Mouse (Mus musculus) Muller cell, postnatal 12 days (primary cell): ENCODE data around the gene Cep126.

Source experiments
- DNase-seq: peaks from one replicate; pipeline ENCODE4 v3.0.0-alpha.2; 2015; ENCODE audit errors: inconsistent ontology term

Cep126 gene

GRCm38 (mm10) chr9:8134117-8134574, at the start of gene Cep126:
Gene Cep126 (minus strand): TSS chr9:8134294.
- DNase-seq: peak; percentile 88

DNA sequence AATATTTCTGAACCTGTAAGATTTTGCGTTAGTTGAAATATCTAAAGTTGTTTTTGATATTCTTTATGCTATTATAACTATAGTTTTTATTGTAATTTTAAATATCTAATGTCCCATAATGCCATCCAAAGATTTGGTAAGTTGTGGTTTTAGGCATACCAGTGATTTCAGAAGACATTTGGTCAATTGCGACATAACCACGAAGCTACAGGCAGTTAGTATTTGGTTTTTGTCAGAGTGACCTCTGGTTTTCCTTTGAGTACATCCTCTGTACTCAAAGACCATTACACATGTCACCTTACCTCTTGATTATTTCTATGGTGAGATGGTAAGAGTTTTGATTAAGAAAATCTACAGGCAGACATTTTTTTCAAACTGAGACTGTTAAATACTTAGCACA, 45.5 kb upstream of the Cep126 start:
- no peak for DNase-seq

DNA sequence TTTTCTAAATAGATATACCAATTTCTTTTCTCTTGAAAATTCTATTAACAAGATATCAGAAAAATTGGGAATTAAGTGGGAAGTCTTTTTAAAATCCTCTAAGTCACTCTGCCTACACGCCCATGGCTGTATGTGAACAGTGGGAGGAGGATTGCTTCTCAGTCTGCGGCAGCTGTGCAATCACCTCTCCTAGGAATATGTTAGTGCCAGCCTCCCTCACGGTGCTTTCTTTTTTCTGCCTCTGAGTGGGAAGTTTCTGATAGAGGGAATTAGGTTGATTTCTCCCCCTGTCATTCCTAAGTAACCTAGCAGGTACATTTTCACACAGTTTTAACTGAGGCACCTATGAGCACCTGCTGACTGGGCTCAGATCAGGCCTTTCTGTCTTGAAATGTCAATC, 43.0 kb upstream of the Cep126 start:
- DNase-seq: no peak

GRCm38 (mm10) chr9:8157011-8157410, 22.9 kb upstream of the Cep126 start:
- DNase-seq: no peak

GRCm38 (mm10) chr9:8139501-8139900, 5.4 kb upstream of the Cep126 start:
- no peak for DNase-seq

DNA sequence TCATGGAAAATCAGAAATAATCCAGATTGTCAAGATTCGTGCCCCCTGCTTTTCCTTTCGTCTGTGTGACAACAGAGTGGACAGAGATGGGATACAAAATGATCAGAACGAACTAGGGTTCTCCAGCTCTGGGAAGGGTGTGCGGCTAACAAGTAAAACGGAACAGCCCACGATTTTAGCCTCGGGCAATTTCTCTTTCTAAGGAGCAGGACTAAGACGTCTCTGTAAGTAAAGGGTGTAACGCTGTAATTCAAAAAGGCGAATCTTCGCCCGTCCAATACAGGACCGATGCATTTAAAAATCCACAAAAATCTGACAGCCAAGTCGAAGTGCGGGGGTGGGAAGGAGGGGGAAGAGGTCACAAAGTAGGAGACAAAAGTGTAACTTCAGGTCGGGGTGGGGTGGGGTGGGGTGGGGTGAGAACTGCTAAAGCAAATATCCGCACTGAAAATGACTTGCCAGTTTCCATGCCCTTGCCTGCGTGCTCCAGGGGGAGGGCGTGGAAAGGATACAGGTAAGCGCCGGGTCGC, 443 bp downstream of the Cep126 start:
- peak; percentile 12 for DNase-seq

GRCm38 (mm10) chr9:8123495-8123894, 10.6 kb downstream of the Cep126 start:
- no peak for DNase-seq

GRCm38 (mm10) chr9:8114516-8114915, 19.6 kb downstream of the Cep126 start:
- DNase-seq: no peak

DNA sequence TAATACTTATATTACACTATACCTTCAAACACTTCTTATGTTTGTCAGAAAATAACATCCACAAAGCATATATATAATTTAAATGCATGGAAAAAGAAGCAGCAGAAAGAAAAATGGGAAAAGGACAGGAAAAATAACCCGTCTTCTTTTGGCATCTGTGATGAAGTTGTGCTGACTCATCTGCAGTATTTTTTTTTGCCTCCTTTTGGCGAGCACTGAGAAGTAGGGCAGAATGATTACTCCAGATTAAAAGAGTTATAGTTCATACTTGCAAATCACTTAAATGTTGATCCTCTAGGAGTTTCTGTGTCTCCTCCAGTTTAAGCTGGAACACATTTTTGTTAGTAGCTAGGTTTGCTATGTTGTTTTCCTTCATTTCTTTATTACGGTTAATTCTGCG, 31.0 kb downstream of the Cep126 start:
- peak; percentile 2 for DNase-seq

DNA sequence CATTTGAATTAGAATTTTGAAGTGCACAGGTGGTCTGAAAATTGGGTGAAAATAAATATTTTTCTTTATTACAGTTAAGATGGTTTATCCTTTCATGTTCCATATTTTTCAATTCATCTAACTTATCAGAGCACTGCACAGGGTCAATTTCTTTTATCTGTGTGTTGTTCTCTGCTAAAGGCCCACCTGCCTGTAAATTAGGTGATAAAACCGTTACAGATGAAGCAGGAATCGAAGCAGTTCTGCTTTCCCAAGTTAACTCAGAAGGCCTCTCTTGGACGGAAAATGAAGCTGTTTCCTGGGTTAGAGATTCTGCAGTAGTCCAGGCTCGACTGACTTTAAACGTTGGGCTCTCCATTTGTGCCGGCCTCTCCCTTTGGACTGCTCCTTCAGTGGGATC, 33.1 kb downstream of the Cep126 start:
- DNase-seq: no peak

DNA sequence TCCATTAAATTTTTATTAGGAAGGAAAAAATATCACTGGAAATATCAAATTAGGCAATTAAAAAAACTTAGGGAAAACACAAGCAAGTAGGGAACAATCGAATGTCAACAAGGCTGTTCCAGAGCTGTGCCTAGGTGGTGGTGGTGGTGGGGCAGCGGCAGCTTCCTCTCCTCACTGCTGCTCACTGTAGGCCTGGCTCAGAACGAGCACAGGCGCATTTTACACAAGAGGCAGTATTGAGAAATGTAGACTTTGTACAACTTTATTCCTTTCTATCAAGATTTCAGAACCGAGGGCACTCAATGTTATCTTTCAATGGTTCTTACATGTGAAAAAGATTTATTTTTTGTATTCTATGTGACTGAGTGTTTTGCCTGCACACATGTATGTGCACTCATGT, 55.2 kb downstream of the Cep126 start:
- no peak for DNase-seq

- no peak for DNase-seq
Measured at GRCm38 (mm10) chr9:8074345-8074744, 59.7 kb downstream of the Cep126 start.

DNA sequence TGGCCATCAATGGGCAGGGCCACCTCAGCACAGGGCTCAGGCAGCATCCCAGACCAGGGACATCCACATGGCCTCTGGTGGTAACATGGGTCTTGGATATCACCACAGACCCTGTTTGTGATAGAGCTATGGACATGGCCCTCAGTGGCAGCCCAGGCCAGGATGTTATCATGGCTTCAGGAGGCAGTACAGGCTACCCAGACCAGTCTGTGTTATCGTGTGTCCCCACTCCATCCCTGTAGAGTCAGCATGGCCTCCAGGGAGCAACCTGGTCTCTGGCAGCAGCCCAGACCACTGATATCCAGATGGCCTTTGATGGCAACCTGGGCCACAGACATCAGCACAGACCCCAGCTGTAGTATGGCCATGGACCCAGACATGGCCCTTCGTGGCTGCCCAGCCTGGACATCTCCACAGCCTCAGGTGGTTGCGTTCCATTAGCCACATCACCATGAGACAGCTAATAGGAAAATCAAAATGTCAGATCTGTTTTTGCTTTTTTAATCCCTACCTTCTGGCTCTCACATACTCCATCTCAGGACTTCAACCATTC, 60.8 kb downstream of the Cep126 start:
- no peak for DNase-seq

- peak; percentile 6 for DNase-seq
Measured at GRCm38 (mm10) chr9:8059636-8060035, 74.5 kb downstream of the Cep126 start.

GRCm38 (mm10) chr9:8054831-8055230, 79.3 kb downstream of the Cep126 start:
- DNase-seq: no peak

DNA sequence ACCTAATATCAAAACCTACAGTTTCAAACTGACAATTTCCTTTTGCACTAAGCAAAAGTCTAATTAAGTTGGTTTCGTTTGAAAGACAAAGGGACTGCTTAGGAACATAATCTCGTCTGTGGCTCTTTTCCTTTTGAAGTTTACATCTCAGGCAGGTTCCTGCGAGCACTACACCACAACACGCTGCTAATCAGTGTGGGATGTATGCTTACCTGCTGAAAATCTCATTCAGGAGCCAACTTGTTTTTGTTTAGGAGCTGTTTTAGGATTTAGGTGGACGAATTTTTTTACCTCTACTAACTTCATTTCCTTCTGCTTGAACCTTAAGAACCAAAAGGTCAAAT, 91.1 kb downstream of the Cep126 start:
- no peak for DNase-seq

- peak; percentile 98 for DNase-seq
Measured at GRCm38 (mm10) chr9:8042338-8043043, 91.6 kb downstream of the Cep126 start, which contains the start of gene Cfap300. Gene Cfap300 (minus strand): TSS chr9:8042823.

GRCm38 (mm10) chr9:8035546-8035945, 98.5 kb downstream of the Cep126 start:
- DNase-seq: no peak

DNA sequence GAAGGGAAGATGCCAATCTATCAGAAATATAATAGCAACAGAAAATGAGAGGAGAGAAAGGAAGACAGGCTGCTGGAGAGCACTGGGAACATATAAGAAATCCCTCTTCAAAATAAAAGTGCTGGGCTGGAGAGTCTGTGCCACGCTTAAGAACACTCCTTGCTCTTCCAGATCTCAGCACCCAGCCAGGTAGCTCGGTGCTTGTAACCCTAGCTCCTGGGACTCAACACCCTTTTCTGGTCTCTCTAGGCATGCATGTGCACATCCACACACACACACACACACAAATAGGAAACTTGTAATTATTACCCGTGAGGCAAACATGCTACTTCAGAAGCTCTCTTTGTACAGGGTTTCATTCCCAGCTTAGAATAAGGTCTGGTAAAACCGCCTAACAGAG, 99.0 kb downstream of the Cep126 start:
- no peak for DNase-seq

GRCm38 (mm10) chr9:8034143-8034542, 100.0 kb downstream of the Cep126 start:
- no peak for DNase-seq

DNA sequence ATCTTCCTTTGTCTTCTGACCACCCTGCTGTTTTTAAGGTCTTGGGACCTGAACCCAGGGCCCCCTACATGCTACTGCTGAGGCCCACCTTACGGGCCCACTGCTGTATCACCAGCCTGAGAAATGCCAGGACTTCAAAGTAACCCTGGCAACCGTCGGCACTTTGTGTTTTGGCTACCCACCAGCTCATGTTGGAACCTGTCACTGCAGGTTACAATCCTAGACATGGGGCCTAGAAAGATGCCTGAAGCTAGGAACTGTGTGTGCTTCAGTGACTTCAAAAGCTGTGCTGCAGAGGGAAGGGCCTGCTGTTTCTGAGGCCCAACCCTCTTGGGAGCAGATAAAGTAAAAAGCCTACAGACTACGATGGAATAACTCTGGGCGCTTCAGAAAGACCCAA, 101.2 kb downstream of the Cep126 start:
- no peak for DNase-seq
